Mouse (Mus musculus) cerebellum, adult 11-12 months (tissue): ENCODE data around the gene Lrpap1.

Experiments
- DNase-seq: peaks from one replicate; pipeline ENCODE4 v3.0.0; 2022

The Lrpap1 gene

DNA sequence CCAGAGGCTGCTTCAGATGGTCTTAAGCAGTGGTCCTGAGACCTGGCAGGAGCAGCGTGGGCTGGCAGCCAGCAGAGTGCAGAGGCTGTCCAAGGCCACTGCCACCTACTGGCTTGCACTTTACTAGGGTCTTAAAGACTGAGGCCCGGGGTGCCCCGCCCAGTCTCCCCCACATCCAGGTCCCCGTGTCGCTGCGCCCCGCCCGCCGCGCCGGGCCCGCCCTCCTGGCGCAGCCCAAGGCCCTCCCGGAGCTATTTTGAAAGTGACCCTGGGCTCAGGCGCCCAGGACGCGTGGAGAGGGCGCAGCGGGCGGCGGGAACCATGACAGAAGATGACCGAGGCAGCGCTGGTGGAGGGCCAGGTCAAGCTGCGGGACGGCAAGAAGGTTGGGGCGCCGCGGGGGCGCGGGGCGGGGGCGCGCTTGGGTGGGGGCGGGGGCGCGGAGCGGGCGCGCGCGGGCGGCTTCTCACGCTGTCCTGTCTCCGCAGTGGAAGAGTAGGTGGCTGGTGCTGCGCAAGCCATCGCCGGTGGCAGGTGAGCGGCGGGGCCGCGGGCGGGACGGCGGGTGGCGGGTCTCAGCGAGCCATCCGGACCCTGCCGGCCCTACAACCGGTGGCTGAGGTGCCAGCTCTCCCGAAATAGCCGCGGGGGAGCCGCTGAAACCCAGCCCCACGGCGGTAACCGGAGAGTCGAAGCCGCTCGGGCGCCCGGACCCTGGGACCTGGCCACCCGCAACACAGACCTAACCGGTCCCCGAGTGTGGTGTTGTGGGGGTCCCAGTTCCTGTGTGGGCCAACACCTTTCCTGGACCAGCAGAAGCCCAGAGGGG, 48.7 kb downstream of the Lrpap1 start, which contains the start of gene Dok7:
TSS of gene Dok7 (plus strand) at position 163 of the 829 bp plus-strand sequence.
- peak; percentile 69 for DNase-seq

- peak; percentile 43 for DNase-seq
Observed at GRCm38 (mm10) chr5:35055076-35055475, 50.5 kb downstream of the Lrpap1 start.

DNA sequence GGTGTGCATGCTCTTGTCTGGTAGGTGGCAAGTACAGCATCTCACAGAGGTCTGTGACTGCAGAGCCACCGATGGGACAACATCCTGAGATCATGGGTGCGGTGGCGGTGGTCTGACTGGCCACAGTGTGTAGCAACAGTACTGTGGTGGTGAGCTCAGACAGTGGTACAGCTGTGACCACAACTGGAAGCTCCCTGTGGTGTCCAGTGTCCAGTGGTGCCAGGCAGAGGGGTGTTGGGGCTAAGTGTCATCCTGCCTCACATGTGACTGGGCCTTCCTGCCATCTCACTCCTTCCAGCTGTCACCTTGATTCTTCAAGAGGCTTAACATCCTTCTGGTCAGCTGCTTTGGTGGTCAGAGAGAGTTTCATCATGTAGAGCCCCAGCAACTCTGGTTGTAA, 50.9 kb downstream of the Lrpap1 start:
- DNase-seq: no peak

DNA sequence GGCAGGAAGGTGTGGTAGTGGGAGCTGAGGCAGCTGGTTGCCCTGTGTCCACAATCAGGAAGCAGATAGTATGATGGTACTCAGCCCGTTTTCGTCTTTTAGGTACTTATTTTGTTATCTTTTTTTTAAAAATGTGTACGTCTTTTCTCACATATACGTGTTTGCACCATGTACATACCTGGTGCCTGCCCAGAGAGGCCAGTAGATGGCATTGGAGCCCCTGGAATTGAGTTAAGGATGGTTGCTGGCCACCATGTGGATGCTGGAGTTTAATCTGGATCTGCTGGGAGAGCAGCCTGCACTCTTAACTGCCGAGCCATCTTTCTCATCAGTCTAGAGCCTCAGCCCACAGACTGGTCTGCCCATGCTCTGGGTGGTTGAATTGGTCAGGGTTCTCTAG, 55.0 kb downstream of the Lrpap1 start:
- no peak for DNase-seq

DNA sequence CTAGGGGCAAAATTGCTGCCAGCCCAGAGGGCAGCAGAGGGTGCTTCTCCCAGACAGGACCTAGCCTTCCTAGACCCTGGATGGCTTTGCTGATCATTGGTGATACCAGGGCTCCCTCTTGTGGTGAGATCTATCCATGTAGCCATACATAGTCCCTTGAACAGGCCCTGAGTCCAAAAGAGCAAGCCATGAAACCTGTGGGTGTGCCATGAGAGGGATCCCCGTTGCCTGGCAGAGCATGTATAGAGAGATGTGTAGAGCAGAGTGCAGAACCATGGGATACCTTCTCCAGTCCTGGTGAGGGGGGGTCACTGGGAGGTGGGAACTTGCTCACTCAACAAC, 62.5 kb downstream of the Lrpap1 start:
- DNase-seq: peak; percentile 49

- DNase-seq: no peak
Observed at GRCm38 (mm10) chr5:35042431-35043109, 63.0 kb downstream of the Lrpap1 start.
